Mouse (Mus musculus): ENCODE measurements around the gene Cgnl1.

Cgnl1 gene

DNA sequence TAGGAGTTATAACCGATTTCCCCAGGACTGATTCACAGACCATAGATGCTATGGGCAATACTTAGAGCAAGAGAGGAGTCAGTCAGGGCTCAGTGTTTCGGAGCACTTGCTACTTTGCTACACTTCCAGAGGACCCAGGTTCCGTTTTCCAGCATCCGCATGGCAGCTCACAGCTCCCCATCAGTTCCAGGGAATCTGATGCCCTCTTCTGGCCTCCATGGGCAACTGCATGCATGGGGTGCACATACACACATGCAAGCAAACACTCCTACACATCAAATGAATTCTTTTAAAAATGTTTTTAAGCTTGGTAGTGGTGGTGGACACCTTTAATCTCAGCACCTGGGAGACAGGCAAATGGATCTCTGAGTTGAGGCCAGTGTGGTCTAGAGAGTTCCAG, 98.9 kb downstream of the Cgnl1 start:
- DNase-seq (ENCODE audit: low spot score), result no peak

DNA sequence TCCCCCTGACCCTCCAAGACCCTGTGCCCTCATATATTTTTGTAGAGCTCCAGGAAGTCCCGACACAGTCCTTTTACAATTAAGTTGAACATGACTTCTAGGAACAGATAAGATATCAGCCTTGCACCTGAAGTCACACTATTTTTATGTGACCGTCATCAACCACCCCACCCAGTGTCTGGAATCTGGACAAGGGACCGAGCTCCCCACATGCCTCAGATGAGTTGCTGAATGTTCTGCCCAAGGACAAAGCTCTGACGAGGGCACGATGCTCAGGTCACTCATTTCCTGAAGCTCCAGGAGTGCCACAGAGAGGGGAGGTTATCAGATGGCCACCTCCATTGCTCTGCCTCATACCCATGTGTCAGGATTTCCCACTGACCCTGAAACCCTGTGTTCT, 100.7 kb downstream of the Cgnl1 start:
- DNase-seq (ENCODE audit: low spot score), result no peak

DNA sequence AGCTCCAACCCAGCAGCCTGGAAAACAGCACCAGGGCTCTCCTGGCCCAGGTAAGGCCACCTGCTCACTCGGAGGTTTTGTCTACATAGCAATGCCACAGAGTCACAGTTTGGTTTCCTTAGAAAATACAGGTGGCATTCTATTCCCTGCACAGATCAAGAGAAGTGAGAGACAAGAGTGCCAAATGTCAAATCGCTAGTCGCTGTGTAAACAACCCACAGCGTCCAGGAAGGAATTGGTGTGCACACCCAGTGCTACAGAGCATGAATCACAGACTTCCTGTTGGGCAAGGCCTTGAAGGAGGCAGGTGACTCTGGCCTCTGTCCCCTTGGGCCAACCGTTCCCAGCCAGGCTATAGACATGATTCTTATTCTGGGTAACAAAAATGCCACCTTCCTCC, 103.8 kb downstream of the Cgnl1 start:
- peak; percentile 37 for DNase-seq (ENCODE audit: low spot score)

DNA sequence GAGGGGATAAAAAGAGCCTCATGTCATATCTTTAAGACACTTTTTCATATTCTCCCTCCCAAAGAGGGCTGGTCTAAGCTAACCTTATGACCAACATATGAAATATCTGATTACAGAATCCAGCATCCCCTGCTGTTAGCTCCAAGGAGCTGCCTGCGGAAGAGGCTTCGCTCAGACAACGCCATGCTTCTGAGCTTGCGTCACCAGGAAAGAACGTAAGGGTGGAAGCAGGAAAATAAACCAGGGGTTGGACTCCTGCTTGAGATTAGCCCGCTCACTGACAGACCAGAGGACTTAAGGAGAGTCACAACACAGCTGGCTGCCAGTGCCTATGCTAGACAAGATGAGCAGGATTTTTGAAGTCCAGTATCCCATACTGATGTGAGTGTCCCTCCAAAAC, 105.0 kb downstream of the Cgnl1 start:
- peak; percentile 45 for DNase-seq (ENCODE audit: low spot score)

DNA sequence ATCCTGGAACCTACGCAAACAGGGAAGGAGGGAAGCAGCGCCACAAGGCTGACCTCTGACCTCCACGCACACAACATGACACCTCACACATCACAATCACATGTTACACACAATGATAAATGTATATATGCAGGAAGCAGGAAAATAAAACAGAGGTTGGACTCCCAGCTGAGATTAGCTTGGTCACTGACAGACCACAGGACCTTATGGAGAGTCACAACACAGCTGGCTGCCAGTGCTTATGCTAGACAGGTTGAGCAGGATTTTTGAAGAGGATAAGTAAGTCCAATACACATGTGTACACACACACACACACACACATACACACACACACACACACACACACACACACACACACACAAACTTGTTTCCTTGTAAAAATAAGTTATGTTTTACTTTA, 105.9 kb downstream of the Cgnl1 start:
- DNase-seq (ENCODE audit: low spot score), result no peak

DNA sequence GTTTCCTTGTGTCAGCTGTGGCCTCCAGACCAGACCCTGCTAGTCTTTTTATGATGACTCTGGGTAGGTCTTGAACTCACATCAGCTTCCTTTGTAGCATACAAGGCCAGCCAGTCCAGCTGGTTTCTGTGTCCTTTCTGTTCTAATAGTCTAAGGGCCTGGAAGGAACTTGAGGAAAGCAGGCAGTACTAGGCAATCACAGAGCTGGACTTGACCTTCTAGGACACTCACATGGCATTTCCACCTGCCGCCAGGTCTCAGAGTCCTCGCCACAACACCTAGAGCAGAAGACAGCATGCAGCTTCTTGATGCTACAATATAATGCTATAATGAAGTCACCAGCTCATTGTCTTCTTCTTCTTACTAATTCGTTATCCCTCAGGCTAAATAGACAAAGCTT, 106.5 kb downstream of the Cgnl1 start:
- no peak for DNase-seq (ENCODE audit: low spot score)

DNA sequence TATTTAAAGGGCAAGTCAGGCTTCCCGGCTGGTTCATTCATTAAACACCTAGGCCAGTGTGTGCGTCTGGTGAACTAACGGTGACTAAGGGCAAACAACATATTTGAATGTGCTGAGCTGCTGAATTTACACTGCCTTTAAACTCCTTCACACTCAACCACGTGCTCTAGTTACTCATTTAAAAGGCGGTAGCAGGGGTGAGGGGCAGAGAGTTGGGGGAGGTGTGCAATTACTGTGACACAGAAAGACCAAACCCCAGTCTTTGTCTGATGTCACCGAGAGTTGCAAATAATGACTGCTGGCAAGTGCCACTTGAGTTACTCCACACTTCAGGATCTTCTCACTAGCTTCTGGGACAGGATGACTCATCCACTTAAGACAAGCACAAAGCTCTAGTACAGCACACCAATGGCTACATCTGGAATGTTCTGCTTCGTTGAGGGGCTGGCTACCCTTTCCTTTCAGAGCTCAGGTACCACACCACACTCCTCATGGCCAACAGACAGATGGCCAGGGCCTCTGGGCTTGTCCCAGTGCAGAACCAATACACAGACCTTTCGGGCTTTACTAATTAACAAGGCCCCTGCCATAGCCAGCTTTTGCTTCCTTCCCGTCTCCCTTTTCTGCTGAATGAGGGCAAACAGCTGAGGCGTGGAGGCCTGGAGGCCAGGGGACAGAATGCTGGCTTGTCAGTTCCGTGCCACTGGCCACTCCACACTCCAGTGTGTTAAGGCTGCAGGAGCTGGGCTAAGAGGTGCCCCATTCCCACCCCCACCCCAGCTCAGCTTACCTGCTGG, 107.8 kb downstream of the Cgnl1 start:
- DNase-seq (ENCODE audit: low spot score), result no peak

DNA sequence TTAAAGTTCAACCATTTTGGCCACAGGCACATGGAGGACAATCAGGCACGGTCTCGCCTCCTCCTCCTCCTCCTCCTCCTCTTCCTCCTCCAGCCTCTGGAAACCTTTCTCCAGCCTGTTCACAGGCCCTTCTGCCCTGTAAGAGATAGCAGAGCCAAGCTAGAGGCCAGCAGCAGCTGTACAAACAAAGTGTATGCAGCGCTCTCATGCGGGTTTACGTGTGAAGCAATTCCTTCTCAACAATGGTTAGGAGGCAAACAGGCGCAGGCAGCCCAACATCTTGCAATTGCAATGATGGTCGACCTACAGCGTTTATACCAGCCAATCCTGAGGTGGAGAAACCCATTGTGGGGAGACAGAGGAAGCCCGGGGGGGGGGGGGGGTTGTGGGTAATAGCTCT, 110.9 kb downstream of the Cgnl1 start:
- peak; percentile 75 for DNase-seq (ENCODE audit: low spot score)

DNA sequence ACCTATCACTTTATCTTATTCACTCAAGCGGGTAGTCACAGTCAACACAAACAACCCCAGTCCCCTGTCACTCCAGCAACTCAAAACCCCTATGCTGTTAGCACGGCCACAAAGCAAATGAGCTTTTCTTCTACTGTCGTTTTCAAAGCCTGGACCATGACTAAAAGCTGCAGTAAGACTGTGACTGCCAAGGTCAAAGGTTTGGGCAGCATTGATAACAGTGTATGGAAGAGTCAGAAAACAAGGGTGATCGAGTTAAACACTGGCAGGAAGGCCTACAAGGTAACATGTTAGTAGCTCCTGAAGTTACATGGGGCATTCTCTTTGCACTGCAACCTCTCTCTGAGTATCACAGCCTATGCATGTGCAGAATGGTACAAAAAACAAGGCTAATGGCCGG, 111.7 kb downstream of the Cgnl1 start:
- DNase-seq (ENCODE audit: low spot score), result no peak

DNA sequence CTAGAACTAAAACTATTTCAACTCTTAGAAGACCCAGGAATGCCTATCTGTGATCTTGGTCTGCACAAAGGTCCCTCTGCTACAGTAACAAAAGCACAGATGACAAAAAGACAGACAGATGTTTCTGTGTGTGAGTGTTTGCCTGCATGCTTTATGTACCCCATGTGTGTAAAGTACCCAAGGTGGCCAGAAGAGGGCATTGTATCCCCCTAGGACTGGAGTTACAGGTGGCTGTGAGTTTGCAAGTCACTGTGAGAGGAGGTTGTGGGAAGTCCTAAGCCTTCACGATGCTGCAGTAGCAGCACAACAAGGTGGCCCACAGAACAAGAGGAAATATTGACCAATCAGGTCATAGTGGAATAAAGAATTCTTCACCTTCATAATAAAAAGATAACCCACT, 114.2 kb downstream of the Cgnl1 start:
- DNase-seq (ENCODE audit: low spot score), result no peak

DNA sequence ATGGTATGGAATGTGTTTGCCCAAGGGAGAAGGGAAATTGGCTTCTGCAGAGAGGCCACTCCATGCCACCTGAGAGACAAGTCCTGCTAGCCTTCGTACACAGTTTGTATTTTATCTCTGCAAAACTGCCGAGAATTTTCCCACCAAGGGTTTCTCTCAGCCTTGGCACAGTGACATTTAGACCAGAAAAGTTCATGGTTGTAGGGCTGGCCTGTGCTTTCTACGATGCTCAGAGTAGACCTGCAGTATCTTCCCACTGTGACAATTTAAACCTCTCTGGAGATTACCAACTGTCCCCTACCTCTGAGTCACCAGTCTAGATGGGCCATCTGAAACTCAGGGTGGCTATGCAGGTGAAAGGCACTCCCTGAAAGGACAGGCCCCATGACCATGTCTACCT, 116.5 kb downstream of the Cgnl1 start:
- DNase-seq (ENCODE audit: low spot score), result no peak

DNA sequence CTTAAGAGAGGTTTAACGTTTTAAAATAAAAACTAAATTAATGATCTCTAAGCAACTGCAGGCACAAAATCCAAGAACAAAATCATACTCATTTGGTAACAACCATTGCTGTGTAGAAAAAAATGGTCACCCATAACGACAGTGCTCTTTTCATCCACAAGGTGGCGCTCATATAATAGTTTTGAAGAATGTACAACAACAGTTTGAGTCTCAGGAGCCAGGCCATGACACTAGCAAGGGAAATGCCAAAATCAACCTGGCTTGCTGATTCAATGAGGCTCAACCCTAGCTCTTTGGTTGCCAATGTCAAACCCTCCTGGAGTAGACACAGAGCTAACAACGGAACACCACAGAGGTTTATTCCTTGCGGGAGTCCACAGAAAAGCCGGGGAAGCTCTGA, 125.3 kb downstream of the Cgnl1 start:
- DNase-seq (ENCODE audit: low spot score), result peak; percentile 89

DNA sequence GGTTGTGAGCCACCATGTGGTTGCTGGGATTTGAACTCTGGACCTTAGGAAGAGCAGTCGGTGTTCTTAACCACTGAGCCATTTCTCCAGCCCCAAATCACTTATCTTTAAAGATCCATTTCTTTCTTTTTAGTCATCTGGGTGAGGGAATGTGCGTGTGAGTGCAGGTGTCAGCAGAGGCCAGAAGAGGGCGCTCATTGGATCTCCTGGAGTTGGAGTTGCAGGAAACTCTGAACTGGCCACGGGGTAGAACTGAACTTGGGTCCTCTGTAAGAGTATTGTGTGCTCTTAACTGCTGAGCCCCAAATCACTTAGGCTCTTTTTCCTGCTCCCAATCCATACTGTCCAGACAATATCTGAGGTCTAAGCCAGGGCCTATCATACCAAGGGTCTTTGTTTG, 127.8 kb downstream of the Cgnl1 start:
- no peak for DNase-seq (ENCODE audit: low spot score)

DNA sequence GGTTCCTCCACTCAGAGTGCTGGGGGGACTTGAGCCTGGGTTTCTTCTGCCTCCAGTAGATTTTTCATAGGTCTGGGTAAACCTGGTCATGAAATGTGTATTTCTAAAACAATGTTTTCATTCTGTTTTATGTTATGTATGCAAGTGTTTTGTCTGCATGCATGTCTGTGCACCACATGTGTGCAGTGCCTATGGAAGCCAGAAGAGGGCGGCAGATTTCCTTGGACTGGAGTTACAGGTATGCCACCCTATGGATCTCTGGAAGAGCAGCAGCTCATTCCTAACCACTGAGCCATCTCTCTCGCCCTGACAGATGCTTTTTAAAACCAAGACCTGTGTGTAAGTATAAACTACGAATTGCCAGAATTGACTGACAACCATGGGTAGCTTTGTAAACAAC, 129.1 kb downstream of the Cgnl1 start:
- DNase-seq (ENCODE audit: low spot score), result no peak

DNA sequence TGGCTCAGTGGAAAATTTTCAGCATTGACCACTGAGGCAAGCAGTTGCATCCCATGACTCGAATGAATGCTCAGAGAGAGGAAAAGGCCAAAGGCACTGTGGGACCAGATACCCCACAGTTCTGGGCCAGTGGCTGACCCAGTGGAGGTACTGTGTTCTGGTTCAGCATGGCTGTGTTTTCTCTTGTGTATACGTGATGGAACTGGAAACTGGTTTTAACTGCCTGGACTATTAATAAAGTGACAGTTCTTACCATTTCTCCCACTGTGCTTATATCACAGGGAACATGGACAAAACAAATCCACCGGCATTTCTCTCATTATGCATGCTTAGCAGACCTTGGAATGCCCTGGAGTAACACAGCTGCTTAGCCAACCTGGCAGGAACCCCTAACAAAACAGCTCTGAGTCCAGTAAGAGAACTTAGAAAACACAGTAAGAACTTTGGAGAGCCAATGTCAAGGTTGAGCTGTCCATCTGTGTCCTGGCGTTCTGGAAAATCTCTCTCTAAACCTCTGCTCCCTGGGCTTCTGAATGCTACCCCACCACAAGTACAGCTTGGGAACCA, 131.0 kb downstream of the Cgnl1 start:
- no peak for DNase-seq (ENCODE audit: low spot score)

DNA sequence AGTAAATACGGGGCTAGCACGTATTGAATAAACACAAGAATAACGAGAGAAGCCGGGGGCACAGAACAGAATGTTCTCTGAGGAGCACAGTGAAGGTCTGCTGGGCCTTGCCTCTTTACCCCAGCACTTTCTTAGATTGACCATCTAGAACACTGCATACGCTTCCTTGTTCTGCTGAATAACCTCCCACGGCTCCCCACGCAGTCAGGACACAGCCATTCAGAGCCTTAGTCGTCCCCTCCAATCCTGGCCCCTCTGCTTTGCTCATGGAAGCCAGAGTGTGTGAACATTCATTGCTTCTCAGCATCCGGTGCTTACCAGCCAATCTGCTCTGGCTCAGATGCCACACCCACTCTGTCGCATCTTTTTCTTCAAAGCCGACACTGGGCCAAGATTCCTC, 133.2 kb downstream of the Cgnl1 start:
- no peak for DNase-seq (ENCODE audit: low spot score)

DNA sequence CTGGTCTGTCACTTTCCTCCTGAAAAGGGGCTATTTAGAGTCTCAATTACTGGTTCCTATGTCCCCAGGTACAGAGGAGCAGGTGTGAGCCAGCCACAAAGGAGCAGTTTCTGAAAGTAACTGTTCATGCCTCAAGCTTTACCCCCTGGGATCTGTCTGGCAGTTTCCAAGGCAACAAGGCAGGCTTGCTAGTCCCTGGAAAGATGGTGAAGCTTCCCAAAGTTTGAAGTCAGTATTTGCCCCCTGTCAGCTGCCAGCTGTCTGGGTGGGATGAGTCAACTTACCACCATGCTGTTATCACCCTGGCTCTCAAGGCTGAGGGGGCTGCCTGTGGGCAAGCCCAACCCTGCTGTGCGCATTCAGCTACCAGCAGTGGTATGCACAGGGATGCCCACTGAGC, 134.5 kb downstream of the Cgnl1 start:
- no peak for DNase-seq (ENCODE audit: low spot score)

DNA sequence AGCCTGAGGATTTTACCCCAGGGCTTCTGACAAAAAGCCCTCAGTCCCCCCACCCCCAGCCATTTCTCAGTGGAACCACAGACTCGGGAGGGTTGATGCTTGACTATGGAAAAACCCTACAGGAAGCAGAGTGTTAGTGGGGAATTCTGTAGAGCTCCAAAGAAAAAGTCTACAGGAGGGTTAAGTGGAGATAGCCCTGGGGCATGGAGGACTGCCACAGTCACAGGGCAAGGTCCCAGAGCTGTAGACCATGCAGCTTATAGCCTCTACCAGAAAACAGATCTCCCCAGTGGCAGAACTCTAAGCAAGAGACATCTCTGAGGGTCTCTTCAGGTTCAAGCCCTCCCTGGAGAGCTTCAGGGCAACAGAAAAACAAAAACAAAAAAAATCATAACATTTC, 135.8 kb downstream of the Cgnl1 start:
- DNase-seq (ENCODE audit: low spot score), result no peak

DNA sequence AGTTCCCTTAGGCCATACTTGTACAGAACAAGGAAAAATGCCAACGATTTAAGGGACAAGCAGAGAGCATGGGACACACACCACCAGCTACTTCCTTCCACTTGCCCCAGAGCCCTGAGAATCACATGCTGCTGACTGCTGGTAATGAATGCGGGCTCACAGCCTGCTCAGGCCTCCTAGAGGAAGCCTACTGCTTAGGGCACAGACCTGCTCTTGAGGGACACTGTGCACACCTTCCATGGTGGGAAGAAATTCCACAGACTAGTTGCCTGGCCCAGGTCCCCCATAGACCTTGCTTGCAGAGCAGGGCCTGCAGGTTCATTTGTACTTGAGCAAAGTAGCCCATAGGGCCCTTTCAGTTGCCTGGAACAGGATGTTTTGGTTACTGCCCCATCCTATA, 136.5 kb downstream of the Cgnl1 start:
- DNase-seq (ENCODE audit: low spot score), result no peak

DNA sequence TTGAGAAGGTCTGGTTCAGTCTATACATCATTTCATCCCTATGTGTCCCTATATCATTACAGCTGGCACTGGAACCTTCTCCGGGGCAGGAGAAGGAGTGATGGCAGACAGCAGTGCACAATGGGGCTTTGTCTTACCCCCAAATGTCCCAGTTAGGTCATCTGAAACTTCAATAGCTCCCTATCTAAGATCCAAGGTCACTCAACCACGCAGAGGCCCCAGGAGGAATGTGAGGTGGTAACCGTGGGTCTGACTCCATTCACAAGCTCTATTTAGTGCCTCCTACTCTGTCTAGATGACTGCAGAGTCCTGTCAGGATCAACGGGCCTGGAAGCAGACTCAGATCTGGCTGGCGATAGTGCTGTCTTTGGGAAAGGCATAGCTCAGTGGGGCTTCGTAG, 142.5 kb downstream of the Cgnl1 start:
- no peak for DNase-seq (ENCODE audit: low spot score)

DNA sequence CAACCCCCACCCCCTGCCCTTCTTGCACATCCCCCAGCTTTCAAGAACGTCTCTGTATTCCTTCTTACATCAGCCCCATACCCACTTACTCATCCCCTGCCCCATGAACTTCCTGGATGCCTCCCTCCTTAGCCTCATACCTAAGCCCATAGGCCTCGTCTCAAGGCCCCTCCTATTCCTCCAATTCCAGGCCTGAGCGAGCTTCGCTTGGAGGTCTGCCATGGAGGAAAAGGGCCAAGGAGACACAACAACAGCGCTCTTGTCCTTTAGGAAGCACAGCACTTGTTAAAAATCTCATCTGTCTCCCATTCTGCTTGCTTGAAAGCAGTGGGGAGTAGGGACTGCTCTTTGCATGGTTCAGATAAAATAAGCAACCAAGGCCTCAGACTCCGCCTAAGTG, 143.1 kb downstream of the Cgnl1 start:
- DNase-seq (ENCODE audit: low spot score), result no peak

DNA sequence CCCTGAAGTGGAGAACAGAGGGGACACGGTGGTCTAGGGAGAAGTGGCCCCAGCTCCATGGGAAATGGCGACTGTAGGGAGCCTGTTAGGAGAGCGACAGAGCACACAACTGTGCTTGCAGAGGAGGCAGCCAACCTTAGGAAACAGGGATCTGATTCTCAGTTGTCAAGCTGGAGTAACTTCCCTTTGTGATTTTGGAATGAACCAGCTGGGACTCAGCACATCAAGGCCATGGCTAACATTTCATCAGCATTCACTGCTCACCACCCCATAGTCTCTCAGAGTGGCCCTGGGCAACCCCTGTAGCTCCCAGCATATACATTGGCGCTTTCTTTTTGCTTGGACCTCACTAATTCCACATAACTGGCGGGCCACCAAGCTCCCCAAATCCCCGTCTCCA, 145.4 kb downstream of the Cgnl1 start:
- DNase-seq (ENCODE audit: low spot score), result no peak

DNA sequence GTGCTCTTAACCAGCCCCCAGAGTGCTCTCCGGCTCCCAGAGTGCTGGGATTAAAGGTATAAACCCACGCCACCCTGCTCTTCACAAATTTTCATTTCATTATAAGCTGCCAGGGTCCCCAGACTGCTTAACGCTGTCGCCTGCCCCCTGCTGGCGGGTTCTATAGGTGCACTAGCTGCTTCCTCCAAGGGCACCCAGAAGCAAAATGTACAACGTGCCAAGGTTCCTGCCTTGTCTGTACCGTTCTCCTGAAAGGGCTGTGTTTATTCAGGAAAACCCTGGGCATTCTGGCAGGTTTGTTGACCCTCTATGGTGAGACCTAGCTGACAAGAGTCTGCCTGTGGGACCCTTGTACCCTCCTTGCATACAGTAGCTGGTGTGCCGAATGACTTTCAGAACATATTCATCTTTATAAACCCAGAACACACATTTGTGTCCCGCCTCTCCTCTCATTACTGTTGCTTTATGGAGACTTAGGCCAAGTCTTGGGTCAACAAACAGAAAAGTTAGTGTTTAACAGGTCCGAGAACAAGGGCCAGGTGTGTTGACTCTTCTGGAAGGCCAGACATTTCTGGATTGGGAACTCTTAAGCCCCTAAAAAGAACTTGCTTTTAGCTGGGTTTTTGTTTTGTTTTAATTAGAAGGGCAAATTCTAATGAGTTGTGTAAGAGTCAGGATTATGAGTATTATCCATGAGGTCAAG, 146.5 kb downstream of the Cgnl1 start:
- DNase-seq (ENCODE audit: low spot score), result peak; percentile 76

All from embryo, embryonic 10 days (tissue).